Mouse (Mus musculus): ENCODE measurements at regions not wholly inside any gene's neighbourhood (a gene's known extent, or its start where the extent isn't known, plus 50 kb on each side); places are given as distances from the start of the nearest gene placed in this dataset.

DNA sequence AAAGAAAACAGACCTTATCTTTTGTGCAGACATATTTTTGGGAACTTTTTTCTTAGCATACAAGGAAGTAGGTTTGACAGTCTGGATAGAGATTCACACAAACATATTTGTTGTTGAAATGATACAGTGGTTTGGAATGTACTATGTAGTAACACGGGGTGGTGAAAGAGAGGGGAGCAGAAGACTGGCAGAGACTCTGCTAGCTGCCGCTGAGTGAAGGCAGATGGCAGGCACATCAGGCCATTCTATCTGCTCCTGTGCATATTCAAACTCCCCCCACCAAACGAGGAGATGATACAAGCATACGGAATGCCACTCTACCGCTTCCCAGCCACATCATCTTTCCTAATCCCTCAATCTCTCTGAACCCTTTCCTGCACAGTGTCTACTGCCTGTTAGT lies 279.1 kb upstream of the Spred2 start:
- TF ChIP-seq CTCF (IDR thresholded peaks at IDR 0.05; ENCODE audit: low read depth, low read length) (no peak), POLR2A (IDR thresholded peaks at IDR 0.05; ENCODE audit: insufficient read depth, low read length) (no peak)
